Mouse (Mus musculus) right cerebral cortex, postnatal 36 days (tissue): ENCODE results near the gene Ptprd.
"Not testable (repeated sequence)": the region's sequence is repeated elsewhere in the genome, so short reads cannot be mapped to it uniquely, and the experiment has no call there.

Source experiments
- DNase-seq, 2 experiments: peaks; one replicate each; pipeline ENCODE4 v3.0.0; 2022; ENCODE audit warnings: low spot score in 2 of 2, mixed read lengths in 1 of 2

The Ptprd gene

GRCm38 (mm10) chr4:76449466-76450350 is 1762.1 kb downstream of the Ptprd start:
- peak; percentile 51 to 61 for DNase-seq

GRCm38 (mm10) chr4:76448678-76449465 is 1762.9 kb downstream of the Ptprd start:
- no peak for DNase-seq

DNA sequence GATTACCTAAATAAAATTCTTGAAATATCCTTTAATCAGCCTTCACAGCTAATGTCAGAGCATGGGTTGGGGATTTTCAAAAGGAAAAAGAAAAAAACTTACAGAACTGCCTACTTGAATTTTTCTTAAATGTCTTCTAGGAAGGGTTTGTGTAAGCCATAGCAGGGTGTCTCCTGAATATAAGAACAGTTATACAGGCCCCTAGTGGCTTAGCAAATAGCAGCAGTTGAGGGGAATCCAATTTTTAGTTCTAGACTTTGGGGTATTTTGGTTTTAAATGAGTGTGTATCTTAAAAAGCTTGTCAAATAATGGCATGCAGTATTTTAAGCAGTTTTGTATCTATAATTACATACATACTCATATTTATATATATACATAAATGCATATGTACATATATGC is 1764.4 kb downstream of the Ptprd start:
- no peak for DNase-seq

- DNase-seq: no peak
Measured at GRCm38 (mm10) chr4:76444778-76445177, 1767.0 kb downstream of the Ptprd start.

DNA sequence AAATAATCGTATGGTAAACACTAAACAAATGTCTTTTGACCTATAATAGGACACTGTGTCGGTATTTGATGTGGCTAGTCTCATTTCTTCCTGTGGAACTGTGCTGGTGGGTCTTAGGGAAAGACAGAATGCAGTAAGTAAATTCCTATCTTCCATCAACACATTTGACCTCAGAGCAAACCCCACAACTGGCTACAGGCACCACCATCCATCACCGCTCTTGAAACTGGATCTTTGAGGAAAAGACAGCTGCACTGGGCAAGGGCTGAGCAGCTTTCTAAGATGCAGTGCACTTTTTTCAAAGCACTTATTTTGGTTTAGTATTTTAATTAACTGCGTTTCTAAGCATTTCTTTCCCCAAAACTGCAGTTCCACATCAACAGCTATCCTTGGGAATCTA is 1768.2 kb downstream of the Ptprd start:
- no peak for DNase-seq

- no peak for DNase-seq
Measured at GRCm38 (mm10) chr4:76440791-76441364, 1770.9 kb downstream of the Ptprd start.

DNA sequence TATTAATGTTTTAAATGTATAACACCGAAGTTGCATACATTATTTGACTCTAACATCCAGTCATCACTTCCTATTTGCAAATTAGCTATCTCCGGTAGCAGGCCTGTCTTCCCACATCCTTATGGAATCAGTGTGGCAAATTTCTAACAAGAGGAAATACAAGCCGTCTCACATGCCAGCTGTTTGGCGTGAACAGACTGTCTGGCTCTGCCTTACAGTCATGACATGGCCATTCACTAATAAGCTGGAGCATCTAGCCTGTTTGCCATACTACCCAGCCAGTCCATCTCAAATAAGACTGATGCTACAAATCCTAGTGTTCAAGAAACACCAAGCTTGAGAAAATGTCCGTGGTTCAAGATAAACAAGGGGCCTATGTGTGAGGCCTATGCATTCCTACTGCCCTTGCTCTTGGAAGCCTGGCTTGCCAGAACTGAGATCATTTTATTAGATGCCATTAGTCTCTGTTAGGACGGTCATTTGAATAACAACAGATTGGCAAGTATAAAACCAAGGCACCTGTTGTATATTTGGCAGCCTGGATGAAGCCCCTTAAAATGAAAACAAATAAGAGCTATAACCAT is 1773.2 kb downstream of the Ptprd start:
- no peak for DNase-seq

DNA sequence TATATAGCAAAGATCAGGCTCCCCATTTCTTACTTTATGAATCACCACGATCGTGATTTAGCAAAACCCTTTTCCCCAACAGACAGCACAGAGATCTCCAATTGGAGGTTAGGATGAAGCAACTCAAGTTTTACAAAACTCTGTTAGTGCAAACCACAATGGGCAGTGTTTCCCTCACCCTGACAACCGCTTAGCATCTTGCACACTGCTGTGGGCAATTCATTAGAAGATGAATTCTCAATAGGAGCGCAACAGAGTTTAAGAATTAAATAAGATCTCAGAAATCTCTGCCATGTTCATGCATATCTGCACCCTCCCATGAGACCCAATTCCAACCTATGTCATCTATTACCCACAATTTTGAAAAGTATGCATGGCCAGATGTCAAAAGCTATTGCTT is 1773.7 kb downstream of the Ptprd start:
- no peak for DNase-seq

DNA sequence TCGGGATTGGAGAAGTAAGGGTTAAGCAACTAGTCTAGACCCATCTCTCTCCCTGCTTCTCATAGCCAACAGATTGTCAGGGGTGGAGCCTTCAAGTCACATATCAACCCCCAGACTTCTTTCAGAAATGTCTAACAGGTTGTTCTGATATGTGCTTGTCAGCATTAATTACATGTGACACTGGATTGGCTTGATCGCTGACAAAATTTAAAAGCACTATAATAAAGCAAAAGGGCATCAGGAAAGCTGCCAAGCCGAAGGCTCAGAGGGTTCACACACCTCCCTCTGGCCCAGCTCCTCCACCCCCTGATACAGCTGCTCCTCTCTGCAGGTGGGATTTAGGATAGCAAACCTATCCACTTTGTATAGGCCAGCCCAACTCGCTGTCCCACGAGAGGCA is 1775.8 kb downstream of the Ptprd start:
- DNase-seq: no peak

DNA sequence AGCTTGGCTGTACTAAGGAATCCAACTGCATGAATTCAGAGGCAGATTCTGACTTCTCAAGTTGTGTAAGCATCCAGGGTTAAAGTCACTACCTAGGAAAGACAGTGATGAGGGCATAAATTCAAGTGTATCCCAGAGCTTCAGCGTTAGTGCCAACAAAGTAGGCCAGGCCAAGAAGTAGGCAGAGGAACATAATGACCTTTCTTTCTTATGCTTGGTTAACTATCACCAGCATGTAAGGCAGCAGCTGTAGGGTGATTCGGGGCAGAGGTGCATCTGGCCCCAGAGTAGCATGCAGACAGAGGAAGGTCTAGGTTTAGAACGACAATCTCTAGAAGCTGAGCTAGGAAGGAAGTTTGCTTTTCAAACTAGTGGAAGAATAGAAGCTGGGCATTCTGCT is 1782.0 kb downstream of the Ptprd start:
- DNase-seq: no peak

DNA sequence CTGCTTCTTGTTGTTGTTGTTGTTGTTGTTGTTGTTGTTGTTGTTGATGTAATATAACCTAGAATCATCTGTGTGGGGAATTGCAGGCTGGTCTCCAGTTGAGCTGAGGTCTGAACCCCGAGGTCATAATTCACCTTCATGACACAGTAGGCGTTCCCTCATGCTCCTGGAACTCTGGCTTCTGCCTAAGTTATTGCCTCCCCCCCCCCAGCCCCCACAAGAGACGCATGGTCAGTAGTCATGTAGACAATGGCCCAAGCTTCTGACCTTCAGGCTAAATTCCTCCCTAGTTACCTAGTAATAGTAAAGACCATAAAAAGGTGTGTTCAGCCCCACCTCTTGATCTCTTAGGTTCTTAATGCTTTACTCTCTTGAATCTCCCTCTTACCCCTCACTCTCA is 1784.7 kb downstream of the Ptprd start:
- DNase-seq: not testable (repeated sequence)

DNA sequence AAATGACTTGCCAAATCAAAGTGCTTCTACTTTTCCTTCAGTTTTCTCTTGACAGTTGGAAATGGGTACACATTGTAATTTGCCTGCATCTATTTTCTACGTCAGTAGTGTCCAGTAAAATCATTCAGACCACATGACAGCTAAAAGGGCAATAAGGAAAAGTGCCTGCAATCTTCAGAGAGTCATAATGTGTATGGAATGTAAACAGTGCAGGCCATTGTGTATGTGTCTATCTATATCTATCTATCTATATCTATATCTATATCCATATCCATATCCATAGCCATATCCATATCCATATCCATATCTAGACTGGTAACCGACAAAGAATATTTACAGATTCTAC is 1786.6 kb downstream of the Ptprd start:
- no peak for DNase-seq

GRCm38 (mm10) chr4:76424324-76425229 is 1787.2 kb downstream of the Ptprd start:
- DNase-seq: peak in 1 of 2 experiments; percentile 18

- DNase-seq: no peak
Measured at GRCm38 (mm10) chr4:76422113-76422512, 1789.6 kb downstream of the Ptprd start.

DNA sequence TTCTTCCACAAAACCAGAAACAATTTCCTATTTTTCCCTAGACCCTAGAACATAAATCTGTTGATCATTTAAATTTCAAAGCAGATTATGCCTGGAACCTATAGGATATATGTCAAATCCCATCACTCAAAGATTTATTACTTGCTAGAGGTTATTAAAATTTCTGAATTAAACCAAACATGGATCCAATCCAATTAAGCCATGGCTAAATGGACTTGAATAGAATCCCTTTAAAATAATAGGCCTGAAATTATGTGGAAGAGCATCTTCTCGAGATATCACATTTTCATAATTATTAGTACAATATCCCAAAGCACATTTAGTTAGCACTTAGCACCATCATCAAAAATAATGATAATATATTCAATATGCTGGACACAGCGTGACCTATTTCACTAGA is 1792.1 kb downstream of the Ptprd start:
- DNase-seq: no peak

DNA sequence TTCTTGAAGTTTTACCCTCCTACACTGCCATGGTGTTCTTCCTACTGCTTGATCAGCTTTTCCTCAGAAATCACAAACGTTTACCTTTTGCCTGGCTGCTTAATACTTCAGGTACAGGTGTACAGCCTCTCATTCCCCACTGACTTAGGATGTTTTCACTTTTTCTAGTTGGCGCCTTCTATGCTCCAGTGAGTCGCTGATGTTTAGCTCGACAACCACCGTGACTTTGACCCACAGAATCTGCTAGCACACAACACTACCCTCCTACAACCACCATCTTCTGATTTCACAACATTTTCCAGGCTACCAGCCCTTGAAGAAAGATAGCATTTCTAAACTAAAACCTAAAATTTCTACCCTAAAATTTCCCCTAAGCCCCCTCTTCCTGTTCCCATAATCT is 1794.1 kb downstream of the Ptprd start:
- no peak for DNase-seq

DNA sequence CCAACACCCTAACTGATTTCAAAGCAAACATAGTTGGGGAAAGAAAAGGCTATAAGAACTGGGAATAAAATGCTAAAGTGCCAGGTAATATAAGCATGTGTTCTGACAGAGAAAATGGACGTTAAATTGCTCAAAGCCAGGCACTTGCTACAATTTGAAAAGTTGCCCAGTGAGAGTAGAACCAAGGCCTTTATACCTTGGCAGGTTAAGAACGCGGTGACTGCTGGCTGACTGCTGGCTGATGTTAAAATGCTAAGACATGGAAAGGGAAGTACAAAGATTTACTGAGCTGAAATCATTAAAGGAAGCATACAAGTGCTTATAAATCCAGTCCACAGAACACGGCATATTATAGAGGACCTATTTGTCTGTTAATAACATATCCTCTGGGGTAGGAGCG is 1796.1 kb downstream of the Ptprd start:
- no peak for DNase-seq

GRCm38 (mm10) chr4:76414591-76414990 is 1797.2 kb downstream of the Ptprd start:
- DNase-seq: no peak

GRCm38 (mm10) chr4:76410053-76410452 is 1801.7 kb downstream of the Ptprd start:
- DNase-seq: no peak

DNA sequence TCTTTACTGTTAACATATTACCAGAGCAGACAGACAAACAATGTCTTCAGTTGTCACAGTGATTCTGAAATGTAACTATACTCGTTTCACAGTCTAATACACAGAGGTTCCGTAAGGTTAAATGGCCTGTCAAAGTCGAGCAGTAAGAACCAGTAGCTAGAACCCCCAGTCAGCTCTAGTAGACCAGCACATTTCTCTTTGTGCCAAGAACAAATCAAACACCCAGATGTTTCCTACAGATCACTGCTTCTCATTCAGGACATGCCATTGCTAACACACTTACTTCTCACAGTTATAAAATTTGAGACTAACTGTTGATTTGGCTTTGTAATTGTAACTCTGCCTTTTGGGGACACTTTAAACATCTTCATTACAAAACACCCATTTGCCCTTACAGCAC is 1802.6 kb downstream of the Ptprd start:
- DNase-seq: no peak

DNA sequence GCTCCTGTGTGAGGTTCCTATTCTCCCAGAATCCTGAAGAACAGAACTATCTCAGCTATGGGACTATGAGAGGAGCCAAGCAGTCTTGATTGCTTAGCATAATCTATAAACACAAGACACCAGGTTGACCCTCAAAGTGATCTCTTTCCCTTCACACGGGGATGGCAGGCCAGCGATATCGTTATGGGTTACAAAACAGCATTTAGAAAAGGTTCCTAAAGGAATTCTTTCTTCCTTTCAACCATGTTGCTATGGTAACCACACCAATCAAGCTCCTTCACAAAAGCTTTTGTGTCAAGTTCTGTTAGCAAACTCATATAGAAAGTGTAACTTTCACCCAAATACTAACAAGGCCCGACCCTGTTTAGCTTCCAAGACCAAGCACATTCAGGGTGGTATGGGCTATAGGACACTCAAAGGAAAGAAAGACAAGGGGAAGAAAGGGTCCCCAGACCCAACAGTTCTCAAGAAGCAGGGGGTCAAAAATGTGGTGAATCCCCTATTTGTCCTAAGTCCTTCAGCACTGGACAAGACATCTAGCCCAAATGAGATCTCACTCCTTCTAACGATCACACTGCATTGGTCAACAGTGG is 1805.8 kb downstream of the Ptprd start:
- DNase-seq: no peak
